Mouse (Mus musculus) embryo, embryonic 10.5 days (tissue): ENCODE results near the gene Rmnd5b.

Source experiments
- DNase-seq: peaks from one replicate; pipeline ENCODE4 v3.0.0-alpha.2; 2015; ENCODE audit warnings: low spot score

Rmnd5b gene

GRCm38 (mm10) chr11:51590002-51590401 is 45.7 kb downstream of the Rmnd5b start:
- DNase-seq = no peak

GRCm38 (mm10) chr11:51588833-51589232 is 46.9 kb downstream of the Rmnd5b start:
- no peak for DNase-seq

GRCm38 (mm10) chr11:51587059-51587458 is 48.6 kb downstream of the Rmnd5b start:
- no peak for DNase-seq

- no peak for DNase-seq
Observed at GRCm38 (mm10) chr11:51586411-51586810, 49.3 kb downstream of the Rmnd5b start.

- no peak for DNase-seq
Observed at GRCm38 (mm10) chr11:51585608-51586252, 50.0 kb downstream of the Rmnd5b start.

- DNase-seq = peak; percentile 97
Observed at GRCm38 (mm10) chr11:51584431-51585248, 51.1 kb downstream of the Rmnd5b start, which contains the start of gene Phykpl. Gene Phykpl, plus strand, starts transcription at chr11:51584757.

GRCm38 (mm10) chr11:51584057-51584430 is 51.7 kb downstream of the Rmnd5b start:
- no peak for DNase-seq

- peak; percentile 92 for DNase-seq
Observed at GRCm38 (mm10) chr11:51582713-51583112, 53.0 kb downstream of the Rmnd5b start.

GRCm38 (mm10) chr11:51579024-51579423 is 56.7 kb downstream of the Rmnd5b start:
- DNase-seq = no peak

GRCm38 (mm10) chr11:51577587-51577986 is 58.1 kb downstream of the Rmnd5b start:
- DNase-seq = no peak

GRCm38 (mm10) chr11:51576454-51576853 is 59.2 kb downstream of the Rmnd5b start:
- DNase-seq = no peak
